Mouse (Mus musculus) liver, postnatal 0 days (tissue): ENCODE data around the gene Ube2cbp. TPM values are rescaled to one million over a fixed set of nuclear protein-coding genes. Genes with fewer than 3 reads are reported as not detected.
A peak's percentile ranks its signal among the peaks of the same experiment; 100 is the strongest.

Source experiments
- ATAC-seq: fragments of 200-750 bp; cut with Nextera tagmentation; 2 replicates; pipeline ENCODE4 v1.8.0; 2017; ENCODE audit warnings: mild to moderate bottlenecking, moderate library complexity
- DNase-seq: peaks from one replicate; pipeline ENCODE4 v3.0.0-alpha.2; 2016
- H3K27ac ChIP-seq: fragments of 300-500 bp; sonication (generic); 2 replicates; pipeline ENCODE4 v1.5.1; 2014; ENCODE audit warnings: antibody characterized with exemption, moderate library complexity, mild to moderate bottlenecking, low read depth
- H3K27me3 ChIP-seq: fragments of 300-500 bp; sonication (generic); 2 replicates; pipeline ENCODE4 v1.6.1; 2014; ENCODE audit warnings: low read length, control low read depth, mixed read lengths; ENCODE audit not compliant: insufficient read depth
- H3K36me3 ChIP-seq: fragments of 300-500 bp; sonication (generic); replicated peaks from 2 replicates; pipeline ENCODE4 v1.6.1; 2014; ENCODE audit warnings: mild to moderate bottlenecking, control low read depth, low read length, moderate library complexity, mixed read lengths; ENCODE audit not compliant: insufficient read depth
- H3K4me1 ChIP-seq: fragments of 300-500 bp; sonication (generic); 2 replicates; pipeline ENCODE4 v1.6.1; 2014; ENCODE audit warnings: antibody characterized with exemption, mild to moderate bottlenecking, control low read depth; ENCODE audit not compliant: insufficient read depth
- H3K4me2 ChIP-seq: fragments of 300-500 bp; sonication (generic); 2 replicates; pipeline ENCODE4 v1.6.1; 2014; ENCODE audit warnings: low read depth, mild to moderate bottlenecking, low read length, moderate library complexity, mixed read lengths
- H3K4me3 ChIP-seq: fragments of 300-500 bp; sonication (generic); 2 replicates; pipeline ENCODE4 v1.5.1; 2014; ENCODE audit warnings: low read depth, low read length
- H3K9ac ChIP-seq: fragments of 300-500 bp; sonication (generic); replicated peaks from 2 replicates; pipeline ENCODE4 v1.6.1; 2014; ENCODE audit warnings: mild to moderate bottlenecking, moderate library complexity
- H3K9me3 ChIP-seq: fragments of 300-500 bp; sonication (generic); 2 replicates; pipeline ENCODE4 v1.6.1; 2016; ENCODE audit warnings: mild to moderate bottlenecking, control low read depth, low read length, mixed read lengths
- CTCF ChIP-seq: sonication (generic); IDR thresholded peaks from 2 replicates; pipeline ENCODE4 v1.5.1; 2016; ENCODE audit warnings: antibody characterized with exemption, low read depth
- EP300 ChIP-seq: IDR thresholded peaks from 2 replicates; pipeline ENCODE4 v1.6.1; 2016; ENCODE audit warnings: antibody characterized with exemption, low read depth, mild to moderate bottlenecking
- WGBS: fragments of 180-500 bp; shearing (Covaris S2); extraction: QIAGEN DNeasy Blood & Tissue Kit; methylation state at CpG from one replicate; pipeline ENCODE4 v1.1.7; 2014; ENCODE audit not compliant: insufficient replicate concordance; 5-methylcytosine and 5-hydroxymethylcytosine counted together
- polyA plus RNA-seq: library from polyadenylated mRNA; unstranded; fragments of >200 nt; fragmentation: Nextera tagmentation; extraction: Ambion mirVana; gene quantifications from 2 replicates; pipeline ENCODE4 v1.2.1, GENCODE M21; 2015

Ube2cbp gene
- polyA plus RNA-seq, 1 experiment from 2014 or later = 2.5 TPM

DNA sequence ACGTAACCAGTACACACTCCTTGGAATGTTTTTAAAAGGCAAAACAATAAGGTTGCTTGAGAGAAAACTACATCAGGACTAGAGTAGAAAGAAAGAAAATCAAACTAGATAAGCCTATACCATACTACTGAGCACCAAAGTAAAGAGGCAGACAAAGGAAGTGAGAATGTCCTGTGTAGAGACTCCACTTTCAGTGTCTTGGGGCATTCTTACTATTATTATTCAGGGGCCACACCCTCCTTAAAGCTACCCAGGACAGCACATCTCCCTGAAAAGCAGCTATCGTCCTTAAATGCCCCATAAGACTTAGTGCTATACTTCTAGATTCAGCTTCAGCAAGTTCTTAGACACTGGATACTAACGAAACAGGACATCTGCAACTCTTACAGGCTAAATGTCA, 11.1 kb downstream of the Ube2cbp start:
- no peak overlapping the region for H3K9ac ChIP-seq
- H3K36me3 ChIP-seq = no peaks in the 10 kb centered on the region
- H3K4me1 ChIP-seq = 0 out of 2 replicates have a peak, but pooled peaks cover 2% of the 10 kb centered on the region
- H3K9me3 ChIP-seq = no peaks in the 10 kb centered on the region
- no peak overlapping the region for H3K4me3 ChIP-seq
- no peaks in the 10 kb centered on the region for H3K27me3 ChIP-seq
- no peak overlapping the region for H3K4me2 ChIP-seq
- TF ChIP-seq CTCF (no peak), EP300 (no peak)
- 72% methylated on average over 3 of the region's 3 CpGs for WGBS
- H3K27ac ChIP-seq = no peak overlapping the region
- ATAC-seq = no peak
- DNase-seq = no peak

DNA sequence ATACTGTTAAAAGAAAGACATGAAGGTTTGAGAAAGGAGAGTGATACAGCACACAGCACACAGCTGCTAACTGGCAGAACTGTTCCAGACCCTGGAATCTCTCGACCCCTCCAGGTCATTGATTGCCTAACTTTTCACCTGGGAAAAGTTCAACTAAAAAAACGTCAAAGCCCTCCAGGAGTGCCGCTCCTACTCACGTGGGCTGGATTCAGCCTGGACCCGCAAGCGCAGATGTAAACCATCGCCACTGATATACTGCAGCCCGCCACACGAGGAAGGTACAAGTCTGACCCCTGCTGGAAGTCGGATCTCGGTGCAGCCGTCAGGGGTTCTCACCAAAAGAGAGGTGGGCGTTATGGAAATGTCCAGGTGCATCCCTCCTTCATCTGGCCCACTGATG, 13.1 kb downstream of the Ube2cbp start:
- no peak overlapping the region for H3K9ac ChIP-seq
- peak; percentile 61 for DNase-seq
- peak overlapping the region; percentile 36; the same call in 1 of the 2 replicates for H3K4me2 ChIP-seq
- no peaks in the 10 kb centered on the region for H3K9me3 ChIP-seq
- no peaks in the 10 kb centered on the region for H3K27me3 ChIP-seq
- no peaks in the 10 kb centered on the region for H3K36me3 ChIP-seq
- 0 out of 2 replicates have a peak, but pooled peaks cover 2% of the 10 kb centered on the region for H3K4me1 ChIP-seq
- no peak overlapping the region for H3K27ac ChIP-seq
- ATAC-seq = peak; percentile 78
- no peak overlapping the region for H3K4me3 ChIP-seq
- under 1% methylated on average over 13 of the region's 13 CpGs for WGBS
- TF ChIP-seq CTCF (peak; percentile 83), EP300 (no peak)

DNA sequence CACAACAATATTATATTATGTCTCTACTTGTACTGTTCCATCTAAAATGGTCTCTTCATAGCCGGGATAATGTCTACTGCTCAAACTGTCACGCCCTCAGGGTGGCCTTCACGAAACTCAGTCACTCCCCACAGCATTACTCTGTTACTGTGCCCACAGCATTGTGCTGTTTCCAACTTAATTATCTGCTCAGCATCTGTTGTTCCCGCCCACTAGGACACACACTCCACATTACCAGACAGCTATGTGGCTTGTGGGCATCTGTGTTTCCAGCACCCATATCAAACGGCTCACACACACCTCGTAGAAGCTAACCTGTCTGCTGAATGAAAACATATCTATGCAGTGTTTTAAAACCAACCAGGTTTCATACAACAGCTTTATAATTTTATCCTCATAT, 13.7 kb downstream of the Ube2cbp start:
- no peak overlapping the region for H3K9ac ChIP-seq
- no peak for DNase-seq
- TF ChIP-seq CTCF = no peak
- TF ChIP-seq EP300 = no peak
- 0 out of 2 replicates have a peak, but pooled peaks cover 2% of the 10 kb centered on the region for H3K4me1 ChIP-seq
- H3K36me3 ChIP-seq = no peaks in the 10 kb centered on the region
- H3K27me3 ChIP-seq = no peaks in the 10 kb centered on the region
- no peak overlapping the region for H3K4me2 ChIP-seq
- no peak overlapping the region for H3K27ac ChIP-seq
- 51% methylated on average over 6 of the region's 6 CpGs for WGBS
- ATAC-seq = peak; percentile 20; the same call in 1 of the 2 replicates
- no peaks in the 10 kb centered on the region for H3K9me3 ChIP-seq
- H3K4me3 ChIP-seq = no peak overlapping the region

DNA sequence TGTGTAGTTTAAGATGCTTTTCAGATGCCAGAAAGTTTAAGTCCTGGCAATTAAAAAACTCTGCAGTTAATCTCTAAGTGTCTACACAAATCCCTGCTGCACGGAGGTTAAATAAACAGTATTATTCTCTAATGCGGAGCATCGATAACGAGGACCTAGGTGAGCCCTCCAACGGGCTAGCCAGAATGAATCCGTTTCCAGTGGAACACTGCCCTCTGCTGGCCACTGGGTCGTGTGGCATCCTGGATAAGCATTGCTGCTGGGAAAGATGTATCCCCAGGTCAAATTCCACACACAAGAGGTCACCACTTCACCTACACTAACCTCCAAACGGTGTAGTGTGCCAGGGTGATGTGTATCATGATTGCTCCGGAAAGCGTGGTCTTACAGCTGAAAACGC, 15.2 kb downstream of the Ube2cbp start:
- peak; percentile 82 for DNase-seq
- 0 out of 2 replicates have a peak, but pooled peaks cover 2% of the 10 kb centered on the region for H3K4me1 ChIP-seq
- 7% methylated on average over 11 of the region's 11 CpGs for WGBS
- H3K4me3 ChIP-seq = no peak overlapping the region
- no peak overlapping the region for H3K4me2 ChIP-seq
- H3K36me3 ChIP-seq = no peaks in the 10 kb centered on the region
- H3K9ac ChIP-seq = no peak overlapping the region
- no peaks in the 10 kb centered on the region for H3K9me3 ChIP-seq
- peak; percentile 72 for ATAC-seq
- TF ChIP-seq CTCF (peak; percentile 97), EP300 (no peak)
- H3K27ac ChIP-seq = no peak overlapping the region
- no peaks in the 10 kb centered on the region for H3K27me3 ChIP-seq

DNA sequence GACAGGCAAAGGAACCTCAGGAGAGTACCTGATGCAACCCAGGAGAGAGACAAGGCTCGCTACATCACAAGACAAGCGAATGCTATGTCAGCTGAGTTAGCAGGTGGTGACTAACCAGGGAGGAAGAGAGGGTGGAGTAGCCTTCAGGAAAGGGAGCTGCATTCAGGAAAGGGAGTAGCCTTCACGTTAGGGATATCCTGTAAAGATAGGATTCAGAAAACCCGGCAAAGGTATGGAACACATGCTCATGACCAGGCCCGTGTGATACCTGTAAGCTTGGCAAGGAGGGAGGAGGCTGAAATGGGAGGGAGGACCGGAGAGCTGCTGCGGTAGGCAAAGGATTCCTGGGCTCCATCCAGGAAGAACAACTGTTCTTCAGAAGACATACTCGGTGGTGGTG, 17.3 kb downstream of the Ube2cbp start:
- H3K27ac ChIP-seq = no peak overlapping the region
- ATAC-seq = no peak
- DNase-seq = no peak
- WGBS = 70% methylated on average over 8 of the region's 8 CpGs
- H3K9me3 ChIP-seq = no peaks in the 10 kb centered on the region
- 0 out of 2 replicates have a peak, but pooled peaks cover 2% of the 10 kb centered on the region for H3K4me1 ChIP-seq
- no peak overlapping the region for H3K4me2 ChIP-seq
- no peaks in the 10 kb centered on the region for H3K36me3 ChIP-seq
- no peak for TF ChIP-seq CTCF
- TF ChIP-seq EP300 = no peak
- no peak overlapping the region for H3K9ac ChIP-seq
- H3K27me3 ChIP-seq = no peaks in the 10 kb centered on the region
- no peak overlapping the region for H3K4me3 ChIP-seq

DNA sequence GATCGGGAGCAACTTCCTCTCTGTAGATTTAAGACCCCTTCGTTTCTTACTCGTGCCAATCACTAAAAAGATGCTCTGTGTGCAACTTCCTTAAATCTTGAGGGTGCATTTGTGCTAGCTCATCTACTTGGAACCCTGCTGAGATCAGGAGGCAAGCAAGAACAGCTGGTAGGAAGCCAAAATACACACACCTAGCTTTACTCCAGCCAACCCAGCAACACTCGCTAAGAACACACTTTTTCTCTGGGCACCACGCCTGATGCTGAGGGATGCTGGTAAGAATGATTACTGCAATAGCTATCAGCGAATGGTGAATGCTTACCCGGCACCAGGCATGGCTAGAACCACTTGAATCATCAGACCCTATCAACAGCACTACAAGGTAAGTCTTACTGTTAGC, 17.9 kb downstream of the Ube2cbp start:
- Histone ChIP-seq H3K9ac (no peak overlapping the region), H3K9me3 (no peaks in the 10 kb centered on the region), H3K27me3 (no peaks in the 10 kb centered on the region), H3K4me3 (no peak overlapping the region), H3K4me1 (0 out of 2 replicates have a peak, but pooled peaks cover 2% of the 10 kb centered on the region), H3K36me3 (no peaks in the 10 kb centered on the region), H3K4me2 (no peak overlapping the region), H3K27ac (no peak overlapping the region)
- TF ChIP-seq EP300 (no peak), CTCF (no peak)
- WGBS = 67% methylated on average over 7 of the region's 7 CpGs
- DNase-seq = no peak
- ATAC-seq = no peak

DNA sequence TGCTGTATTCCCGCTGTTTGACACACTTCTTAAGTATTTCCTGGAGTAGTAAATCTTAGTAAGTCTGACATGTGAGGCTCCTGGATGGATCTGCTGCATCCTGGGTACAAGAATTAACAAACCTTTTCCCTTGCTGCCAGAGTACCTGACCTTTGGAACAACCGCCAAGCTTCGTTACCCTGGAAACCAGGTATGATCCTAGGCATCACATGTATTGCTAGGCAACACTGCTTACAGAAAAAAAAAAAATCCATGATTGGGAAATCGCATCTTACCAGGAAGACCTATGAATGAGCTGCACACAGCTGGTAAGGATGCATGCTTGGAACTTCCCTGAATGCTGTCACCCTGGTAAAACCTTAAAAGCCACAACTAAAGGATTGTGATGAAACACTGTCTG, 22.5 kb downstream of the Ube2cbp start:
- TF ChIP-seq EP300 (no peak), CTCF (no peak)
- Histone ChIP-seq H3K4me1 (no peaks in the 10 kb centered on the region), H3K4me3 (no peak overlapping the region), H3K27ac (no peak overlapping the region), H3K27me3 (no peaks in the 10 kb centered on the region), H3K9me3 (no peaks in the 10 kb centered on the region), H3K4me2 (no peak overlapping the region), H3K36me3 (no peaks in the 10 kb centered on the region), H3K9ac (no peak overlapping the region)
- WGBS = 76% methylated on average over 4 of the region's 4 CpGs
- DNase-seq (no peak), ATAC-seq (no peak)
